Mouse (Mus musculus) forebrain, embryonic 10.5 days (tissue): ENCODE results near the gene Zfp740. TPM values are rescaled to one million over a fixed set of nuclear protein-coding genes. Genes with fewer than 3 reads are reported as not detected.
A peak's percentile ranks its signal among the peaks of the same experiment; 100 is the strongest.

Experiments
- DNase-seq: peaks from one replicate; pipeline ENCODE4 v3.0.0-alpha.2; 2017; ENCODE audit warnings: low spot score; ENCODE audit errors: extremely low spot score
- H3K27ac ChIP-seq: fragments of 300-500 bp; sonication (generic); 2 replicates; pipeline ENCODE4 v1.5.1; 2016; ENCODE audit warnings: mild to moderate bottlenecking
- H3K27me3 ChIP-seq: fragments of 300-500 bp; sonication (generic); 2 replicates; pipeline ENCODE4 v1.6.1; 2016; ENCODE audit warnings: mild to moderate bottlenecking; ENCODE audit not compliant: poor library complexity, severe bottlenecking
- H3K36me3 ChIP-seq: fragments of 300-500 bp; sonication (generic); replicated peaks from 2 replicates; pipeline ENCODE4 v1.6.1; 2016; ENCODE audit warnings: mild to moderate bottlenecking, moderate library complexity
- H3K4me1 ChIP-seq: fragments of 300-500 bp; sonication (generic); 2 replicates; pipeline ENCODE4 v1.6.1; 2016
- H3K4me3 ChIP-seq: fragments of 300-500 bp; sonication (generic); 2 replicates; pipeline ENCODE4 v1.5.1; 2016; ENCODE audit warnings: mild to moderate bottlenecking, moderate library complexity
- H3K9me3 ChIP-seq: fragments of 300-500 bp; sonication (generic); 2 replicates; pipeline ENCODE4 v1.6.1; 2016; ENCODE audit warnings: mild to moderate bottlenecking, moderate library complexity
- WGBS: fragments of 180-500 bp; shearing (Covaris S2); methylation state at CpG from one replicate; pipeline ENCODE4 v1.1.7; 2016; 5-methylcytosine and 5-hydroxymethylcytosine counted together
- polyA plus RNA-seq: library from polyadenylated mRNA; unstranded; fragments of >200 nt; fragmentation: Nextera tagmentation; extraction: Ambion mirVana; gene quantifications from 2 replicates; pipeline ENCODE4 v1.2.1, GENCODE M21; 2016

Zfp740 gene
- polyA plus RNA-seq, 1 experiment from 2014 or later, result 71.7 TPM

DNA sequence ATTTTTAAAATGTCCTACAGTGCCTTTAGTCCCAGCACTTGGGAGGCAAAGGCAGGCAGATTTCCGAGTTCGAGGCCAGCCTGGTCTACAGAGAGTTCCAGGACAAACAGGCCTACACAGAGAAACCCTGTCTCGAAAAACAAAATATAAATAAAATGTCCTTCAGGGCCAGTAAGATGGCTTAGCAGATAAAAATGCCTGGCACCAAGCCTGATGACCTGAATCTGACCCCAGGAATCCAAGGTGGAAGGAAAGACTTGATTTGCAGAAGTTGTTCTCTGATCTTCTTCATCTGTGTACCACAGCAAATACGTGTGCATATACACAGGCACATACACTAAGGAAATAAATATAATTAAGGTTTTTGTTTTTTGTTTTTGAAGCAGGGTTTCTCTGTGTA lies 7.7 kb upstream of the Zfp740 start:
- no peaks in the 10 kb centered on the region for H3K9me3 ChIP-seq
- H3K4me3 ChIP-seq, result no peak overlapping the region
- no peaks in the 10 kb centered on the region for H3K27me3 ChIP-seq
- WGBS, result 87% methylated on average over 4 of the region's 4 CpGs
- H3K36me3 ChIP-seq, result peaks cover 4% of the 10 kb centered on the region; the same call in 1 of the 2 replicates
- 0 out of 2 replicates have a peak, but pooled peaks cover 12% of the 10 kb centered on the region for H3K4me1 ChIP-seq
- DNase-seq, result no peak
- H3K27ac ChIP-seq, result no peak overlapping the region

DNA sequence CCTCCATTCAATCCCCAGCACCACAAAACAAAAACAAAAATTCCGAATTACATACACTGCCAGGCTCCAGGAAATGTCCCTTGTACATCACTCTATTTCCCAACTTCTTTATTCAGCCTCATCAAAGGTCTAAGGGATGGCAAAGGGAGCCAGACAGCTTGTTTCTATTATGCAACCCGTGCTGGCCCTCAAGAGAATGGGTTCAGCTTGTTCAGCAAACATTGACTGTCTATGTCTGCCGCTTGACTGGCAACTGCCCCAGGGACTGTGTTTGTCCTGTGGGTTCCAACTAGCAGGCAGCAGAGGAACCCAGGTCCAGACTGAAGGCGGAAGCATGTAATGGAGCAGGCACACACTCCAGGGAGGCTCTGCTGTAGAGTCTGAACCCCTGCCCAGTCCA lies 4.2 kb upstream of the Zfp740 start:
- no peaks in the 10 kb centered on the region for H3K9me3 ChIP-seq
- H3K36me3 ChIP-seq, result peaks cover 7% of the 10 kb centered on the region; the same call in 1 of the 2 replicates
- 84% methylated on average over 4 of the region's 4 CpGs for WGBS
- H3K4me1 ChIP-seq, result peaks cover 11% of the 10 kb centered on the region
- no peak overlapping the region for H3K27ac ChIP-seq
- H3K4me3 ChIP-seq, result no peak overlapping the region
- DNase-seq, result no peak
- no peaks in the 10 kb centered on the region for H3K27me3 ChIP-seq

DNA sequence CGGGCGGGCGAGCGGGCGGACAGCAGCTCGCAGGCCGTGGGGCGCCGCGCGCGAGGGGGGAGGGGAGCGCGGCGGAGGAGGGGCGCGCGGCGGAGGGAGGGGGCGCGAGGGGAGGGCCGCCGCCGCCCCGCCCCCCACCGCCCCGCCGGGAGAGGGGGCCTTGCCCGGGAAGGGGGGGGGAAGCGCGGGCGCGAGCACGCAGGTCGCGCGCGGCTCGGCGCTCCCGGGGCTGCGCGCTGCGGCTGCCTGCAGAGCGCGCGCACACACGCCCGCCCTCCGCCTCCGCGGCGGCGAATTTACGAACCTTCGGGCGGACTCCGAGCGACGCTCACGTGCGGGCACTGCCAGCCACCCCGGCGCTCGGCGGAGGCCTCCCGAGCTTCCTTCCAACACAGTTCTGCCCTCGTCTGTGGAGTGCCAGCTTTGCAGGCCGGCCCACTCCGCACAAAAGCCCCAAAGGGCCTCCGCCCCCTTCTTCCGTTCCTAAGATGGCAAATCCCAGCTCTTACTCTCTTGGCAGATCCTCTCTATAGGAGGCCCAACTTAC lies 859 bp downstream of the Zfp740 start:
- Histone ChIP-seq H3K4me1 (peaks cover 35% of the 10 kb centered on the region), H3K27me3 (no peaks in the 10 kb centered on the region), H3K4me3 (peak overlapping the region; percentile 86), H3K27ac (peak overlapping the region; percentile 99), H3K36me3 (peaks cover 49% of the 10 kb centered on the region), H3K9me3 (no peaks in the 10 kb centered on the region)
- under 1% methylated on average over 39 of the region's 72 CpGs for WGBS
- DNase-seq, result peak; percentile 67

DNA sequence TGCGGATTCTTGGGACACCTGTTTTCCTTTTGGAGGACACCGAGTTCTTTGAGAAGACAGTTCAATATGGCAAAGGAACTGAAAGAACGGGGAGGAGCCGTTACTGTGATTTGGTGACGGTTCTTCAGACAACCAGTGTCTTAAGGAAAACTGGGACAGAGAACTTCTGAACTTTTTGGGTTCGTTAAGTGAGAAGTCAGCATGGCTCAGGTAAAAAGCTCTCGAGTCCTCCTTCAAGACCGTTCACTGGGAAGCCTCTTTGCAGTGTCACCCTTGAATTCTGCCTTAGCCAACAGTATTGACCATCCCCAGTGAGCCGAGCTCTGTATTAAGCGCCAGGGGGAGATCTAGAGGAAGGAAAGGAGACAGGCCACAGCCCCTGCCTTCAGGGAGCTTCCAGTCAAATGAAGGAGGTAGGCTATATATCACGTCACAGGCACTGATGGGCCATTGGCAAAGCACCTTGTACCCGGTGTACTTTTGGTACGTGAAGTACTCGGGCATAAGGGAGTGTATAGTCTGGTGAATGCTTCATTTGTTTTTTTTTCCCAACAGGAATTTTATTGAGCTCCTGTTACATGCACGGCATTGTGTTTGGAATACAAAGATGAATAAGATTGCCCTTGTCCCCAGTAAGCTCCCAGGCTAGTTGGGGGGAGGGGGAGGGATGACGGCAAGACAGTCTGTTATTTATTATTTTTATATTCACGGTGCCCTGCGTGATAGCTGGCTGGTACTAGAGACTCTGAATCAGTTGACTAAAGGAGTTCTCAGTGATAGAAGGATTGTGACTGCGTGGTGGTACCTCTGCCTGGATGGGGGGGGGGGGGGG lies 1.8 kb downstream of the Zfp740 start, which contains the start of gene Csad:
Csad (minus strand) TSS at position 51 of the 832 bp plus-strand sequence.
- Histone ChIP-seq H3K27me3 (no peaks in the 10 kb centered on the region), H3K4me3 (peak within 1 kb of the TSS; percentile 86), H3K4me1 (peaks cover 35% of the 10 kb centered on the region), H3K27ac (peak within 1 kb of the TSS; percentile 99), H3K9me3 (no peaks in the 10 kb centered on the region), H3K36me3 (peaks cover 59% of the 10 kb centered on the region)
- 76% methylated on average over 19 of the region's 19 CpGs for WGBS
- no peak for DNase-seq

DNA sequence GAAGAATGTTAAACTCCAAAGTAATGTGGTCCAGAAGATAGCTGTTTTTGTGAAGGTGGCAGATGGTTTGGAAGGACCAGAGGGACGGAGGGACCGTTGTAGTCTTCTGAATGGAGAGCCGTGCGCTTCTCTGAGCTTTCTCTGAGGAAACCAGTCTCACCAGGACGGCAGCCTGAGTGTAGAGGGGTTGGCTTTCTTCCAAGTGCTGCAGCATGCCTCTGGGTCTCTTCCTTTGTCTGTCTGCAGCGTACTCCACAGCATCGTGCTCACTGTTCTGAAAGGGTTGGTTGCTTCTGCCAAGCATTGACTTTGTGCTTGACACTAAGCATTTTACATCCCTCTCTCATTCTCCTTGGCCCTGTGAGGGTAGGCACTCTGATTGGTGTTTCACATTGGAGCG lies 2.7 kb downstream of the Zfp740 start:
- H3K9me3 ChIP-seq, result no peaks in the 10 kb centered on the region
- DNase-seq, result no peak
- peak overlapping the region; percentile 26 for H3K27ac ChIP-seq
- H3K27me3 ChIP-seq, result no peaks in the 10 kb centered on the region
- peaks cover 63% of the 10 kb centered on the region for H3K36me3 ChIP-seq
- WGBS, result 86% methylated on average over 8 of the region's 8 CpGs
- H3K4me1 ChIP-seq, result peaks cover 35% of the 10 kb centered on the region
- H3K4me3 ChIP-seq, result peak overlapping the region; percentile 86

DNA sequence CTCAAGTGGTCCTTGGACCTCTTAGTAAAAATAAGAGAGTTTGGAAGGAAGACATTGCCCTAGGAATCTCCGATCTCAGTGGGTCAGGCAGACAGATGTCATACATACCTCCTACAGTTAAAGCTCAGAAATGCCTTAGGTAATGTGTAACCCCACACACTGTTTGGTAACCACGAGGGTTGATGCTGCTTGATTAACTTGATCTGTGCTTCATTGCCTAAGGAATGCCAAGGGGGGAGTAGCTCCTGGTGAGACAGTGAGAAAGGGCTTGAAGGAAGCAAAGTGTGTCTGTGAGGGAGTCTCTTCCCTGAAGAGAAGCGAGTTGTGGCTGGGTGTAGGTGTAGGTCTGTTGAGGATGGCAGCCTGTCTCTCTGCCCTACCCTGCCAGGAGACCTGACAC lies 4.3 kb downstream of the Zfp740 start:
- no peak for DNase-seq
- 0 out of 2 replicates have a peak overlapping the region, but pooled peaks have one; percentile 1 for H3K4me3 ChIP-seq
- WGBS, result 81% methylated on average over 3 of the region's 3 CpGs
- peaks cover 31% of the 10 kb centered on the region for H3K4me1 ChIP-seq
- no peaks in the 10 kb centered on the region for H3K9me3 ChIP-seq
- no peak overlapping the region for H3K27ac ChIP-seq
- H3K36me3 ChIP-seq, result peaks cover 78% of the 10 kb centered on the region
- H3K27me3 ChIP-seq, result no peaks in the 10 kb centered on the region

DNA sequence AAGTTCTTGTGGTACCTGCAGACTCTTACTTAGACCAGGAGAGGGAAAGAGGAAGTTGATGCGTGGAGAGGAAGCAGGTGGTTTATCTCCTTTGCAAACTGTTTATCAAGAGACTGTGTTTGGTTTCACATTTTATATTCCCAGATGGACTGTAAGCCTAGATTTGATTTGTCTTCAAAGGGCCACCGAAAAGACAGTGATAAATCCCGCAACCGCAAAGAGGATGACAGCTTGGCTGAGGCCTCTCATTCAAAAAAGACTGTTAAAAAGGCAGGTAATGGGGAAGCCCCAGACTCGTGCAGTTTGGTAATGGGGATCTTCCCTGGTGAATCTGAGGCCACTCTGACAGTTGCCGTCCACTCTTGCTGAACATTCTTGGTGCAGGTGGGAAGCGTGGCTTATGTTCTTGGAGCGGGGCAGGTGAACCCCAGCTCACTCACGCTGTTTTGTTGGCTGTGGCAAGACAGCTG lies 5.1 kb downstream of the Zfp740 start:
- Histone ChIP-seq H3K27ac (no peak overlapping the region), H3K36me3 (peaks cover 85% of the 10 kb centered on the region), H3K9me3 (no peaks in the 10 kb centered on the region), H3K4me3 (no peak overlapping the region), H3K27me3 (no peaks in the 10 kb centered on the region), H3K4me1 (peaks cover 25% of the 10 kb centered on the region)
- no peak for DNase-seq
- WGBS, result 93% methylated on average over 9 of the region's 9 CpGs

DNA sequence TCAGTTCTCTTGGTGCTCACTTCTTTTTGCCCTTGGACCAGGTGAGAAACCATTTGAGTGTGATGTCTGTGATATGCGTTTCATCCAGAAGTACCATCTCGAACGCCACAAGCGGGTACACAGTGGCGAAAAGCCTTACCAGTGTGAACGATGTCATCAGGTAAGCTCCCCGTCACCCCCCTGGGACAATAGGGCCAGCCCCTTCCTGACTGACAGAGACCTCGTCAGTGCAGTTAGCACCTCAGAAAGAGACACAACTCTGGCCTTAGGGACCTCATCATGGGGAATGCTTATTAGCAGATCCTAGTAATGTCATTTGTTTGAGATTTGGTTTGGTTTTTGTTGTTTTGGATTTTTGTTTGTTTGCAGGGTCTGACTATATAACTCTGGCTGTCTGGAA lies 6.1 kb downstream of the Zfp740 start:
- Histone ChIP-seq H3K9me3 (no peaks in the 10 kb centered on the region), H3K36me3 (peaks cover 95% of the 10 kb centered on the region), H3K4me1 (peaks cover 24% of the 10 kb centered on the region), H3K27me3 (no peaks in the 10 kb centered on the region), H3K4me3 (no peak overlapping the region), H3K27ac (no peak overlapping the region)
- 95% methylated on average over 8 of the region's 8 CpGs for WGBS
- DNase-seq, result no peak

DNA sequence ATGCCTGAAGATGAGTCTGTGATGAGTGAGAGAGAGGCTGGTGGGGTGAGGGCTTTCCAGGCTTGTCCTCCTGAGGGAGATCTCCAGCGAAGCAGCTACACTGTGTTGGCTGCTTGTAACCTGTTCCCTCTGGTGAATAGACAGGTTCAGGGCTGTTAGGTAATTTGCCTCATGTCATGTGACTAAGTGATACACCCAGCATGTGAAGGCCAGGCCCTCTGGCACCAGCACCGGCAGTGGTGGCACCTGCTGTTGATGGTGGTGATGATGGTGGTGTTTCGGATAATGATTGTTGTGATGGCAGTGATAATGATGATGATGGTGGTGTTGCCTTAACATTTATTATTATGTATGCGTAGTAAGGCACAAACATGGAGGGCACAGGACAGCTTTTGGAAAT lies 7.8 kb downstream of the Zfp740 start:
- no peak for DNase-seq
- H3K4me3 ChIP-seq, result no peak overlapping the region
- no peaks in the 10 kb centered on the region for H3K9me3 ChIP-seq
- 99% methylated on average over 4 of the region's 4 CpGs for whole genome bisulfite sequencing
- peaks cover 95% of the 10 kb centered on the region for H3K36me3 ChIP-seq
- no peak overlapping the region for H3K27ac ChIP-seq
- no peaks in the 10 kb centered on the region for H3K27me3 ChIP-seq
- peaks cover 7% of the 10 kb centered on the region for H3K4me1 ChIP-seq

DNA sequence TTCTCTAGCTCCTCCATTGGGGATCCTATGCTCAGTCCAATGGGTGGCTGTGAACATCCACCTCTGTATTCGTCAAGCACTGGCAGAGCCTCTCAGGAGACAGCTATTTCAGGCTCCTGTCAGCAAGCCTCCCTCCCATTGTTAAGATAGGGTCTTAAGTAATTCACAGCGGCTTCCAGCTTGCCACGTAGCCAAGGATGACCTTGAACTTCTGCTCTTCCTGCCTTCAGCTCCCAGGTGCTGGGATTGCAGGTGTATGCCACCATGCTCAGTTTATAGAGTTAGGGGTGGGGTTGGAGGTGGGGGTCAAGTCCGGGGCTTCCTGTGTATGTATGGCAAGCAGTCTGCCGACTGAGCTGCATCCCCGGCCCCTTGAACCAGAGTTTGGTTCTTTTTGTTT lies 8.8 kb downstream of the Zfp740 start:
- DNase-seq, result no peak
- 0 out of 2 replicates have a peak, but pooled peaks cover 3% of the 10 kb centered on the region for H3K4me1 ChIP-seq
- 90% methylated on average over 6 of the region's 6 CpGs for WGBS
- no peak overlapping the region for H3K27ac ChIP-seq
- H3K36me3 ChIP-seq, result peaks cover 95% of the 10 kb centered on the region
- no peaks in the 10 kb centered on the region for H3K9me3 ChIP-seq
- no peak overlapping the region for H3K4me3 ChIP-seq
- H3K27me3 ChIP-seq, result no peaks in the 10 kb centered on the region

DNA sequence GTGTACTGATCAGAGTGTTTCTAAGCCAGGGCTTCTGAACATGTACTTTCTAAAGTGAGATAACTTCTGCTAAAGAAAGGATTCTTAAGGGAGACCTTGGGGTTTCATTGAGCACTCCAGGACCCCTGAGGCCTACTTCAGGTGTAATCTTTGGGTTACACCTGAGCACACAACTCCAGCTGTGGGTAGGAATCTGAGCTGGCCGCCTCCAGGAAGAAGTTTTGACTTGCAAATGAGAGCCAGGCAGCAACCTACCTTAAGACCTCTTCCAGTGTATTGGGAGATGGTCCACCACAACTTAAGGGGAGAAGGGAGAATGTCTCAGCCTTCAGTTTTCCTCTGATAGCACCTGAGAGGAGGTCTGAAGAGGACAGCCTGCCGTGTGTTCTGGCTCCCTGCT lies 11.1 kb downstream of the Zfp740 start:
- peaks cover 83% of the 10 kb centered on the region for H3K36me3 ChIP-seq
- H3K27ac ChIP-seq, result no peak overlapping the region
- 53% methylated on average over 2 of the region's 2 CpGs for WGBS
- no peaks in the 10 kb centered on the region for H3K4me1 ChIP-seq
- H3K27me3 ChIP-seq, result no peaks in the 10 kb centered on the region
- H3K9me3 ChIP-seq, result no peaks in the 10 kb centered on the region
- no peak overlapping the region for H3K4me3 ChIP-seq
- no peak for DNase-seq

DNA sequence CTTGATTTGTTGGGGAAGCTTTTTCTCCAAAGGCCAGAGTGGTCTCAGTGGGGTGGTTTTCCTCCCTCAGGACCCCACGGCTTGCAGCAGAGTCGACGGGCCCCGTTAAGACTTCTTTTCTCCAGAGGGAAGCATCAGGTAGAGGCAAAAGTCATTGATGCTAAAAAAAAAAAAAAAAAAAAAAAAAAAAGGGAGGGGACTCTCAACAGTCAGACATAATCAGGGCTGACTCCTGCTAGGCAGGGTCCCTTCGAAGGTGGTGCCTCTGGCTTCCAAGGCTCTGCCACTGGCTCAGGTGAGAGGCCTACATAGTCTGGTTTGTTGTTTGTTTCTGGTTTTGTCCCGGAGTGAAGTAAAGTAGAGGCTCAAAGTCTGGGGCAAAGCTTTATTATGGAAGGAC lies 12.6 kb downstream of the Zfp740 start:
- Histone ChIP-seq H3K27me3 (no peaks in the 10 kb centered on the region), H3K4me1 (no peaks in the 10 kb centered on the region), H3K9me3 (no peaks in the 10 kb centered on the region), H3K36me3 (peaks cover 68% of the 10 kb centered on the region), H3K27ac (no peak overlapping the region), H3K4me3 (no peak overlapping the region)
- DNase-seq, result no peak
- WGBS, result 82% methylated on average over 6 of the region's 6 CpGs
